Comparison of ENCODE assay signal across 25 mouse cellular contexts in genomic region chr8:85032622-85033311, GRCm38 (mm10). TPM values are rescaled to one million over a fixed set of nuclear protein-coding genes. Genes with fewer than 3 reads are reported as not detected.
DNase-seq lines count a peak whose midpoint lies in the region; ATAC-seq and TF ChIP-seq lines count a peak whose summit lies in the region.
"Had no signal": no experiment of that assay in that cellular context is flagged by ENCODE, and none has a peak within 500 bp of the region (broad histone marks: within the 10 kb centered on the region; RNA-seq: fewer than 3 reads in every experiment).

No protein-coding gene starts in this region.

- no peak for TF ChIP-seq CTCF in liver, adult 2 months (IDR thresholded peaks at IDR 0.05; ENCODE audit: low read depth, low read length)
- TF ChIP-seq CTCF in kidney, postnatal 0 days (IDR thresholded peaks at IDR 0.05; ENCODE audit: low read depth) = no peak
- TF ChIP-seq CTCF in stomach, postnatal 0 days (IDR thresholded peaks at IDR 0.05; ENCODE audit: low read depth) = no peak
- no peak for TF ChIP-seq CTCF in hindbrain, postnatal 0 days (IDR thresholded peaks at IDR 0.05; ENCODE audit: low read depth)

- no peaks in the 10 kb centered on the region for H3K9me3 ChIP-seq in forebrain, embryonic 13.5 days (replicated peaks)
- no peaks in the 10 kb centered on the region for H3K9me3 ChIP-seq in forebrain, embryonic 15.5 days
- H3K9me3 ChIP-seq in kidney, postnatal 0 days (replicated peaks; ENCODE audit: low read length) = no peaks in the 10 kb centered on the region
- no peaks in the 10 kb centered on the region for H3K9me3 ChIP-seq in stomach, postnatal 0 days (ENCODE audit: control insufficient read depth, low read length)
- H3K9me3 ChIP-seq in hindbrain, postnatal 0 days (ENCODE audit: low read length) = no peaks in the 10 kb centered on the region
- H3K9me3 ChIP-seq: forebrain, embryonic 12.5 days; hindbrain, embryonic 13.5 days; limb, embryonic 10.5 days; liver, embryonic 15.5 days; midbrain, embryonic 13.5 days; neural tube, embryonic 12.5 days had no signal

- H3K9ac ChIP-seq in forebrain, embryonic 13.5 days = 0 out of 2 replicates have a peak overlapping the region, but pooled peaks have one; percentile 8
- no peak overlapping the region for H3K9ac ChIP-seq in forebrain, embryonic 15.5 days (replicated peaks)
- H3K9ac ChIP-seq in liver, adult 2 months (ENCODE audit: low read depth, low read length) = no peak overlapping the region
- H3K9ac ChIP-seq in kidney, postnatal 0 days (ENCODE audit: low read depth, low read length) = no peak overlapping the region
- no peak overlapping the region for H3K9ac ChIP-seq in stomach, postnatal 0 days (ENCODE audit: low read length)
- H3K9ac ChIP-seq in hindbrain, postnatal 0 days (replicated peaks; ENCODE audit: low read length) = no peak overlapping the region
- H3K9ac ChIP-seq: forebrain, embryonic 12.5 days; hindbrain, embryonic 13.5 days; liver, embryonic 15.5 days; midbrain, embryonic 13.5 days; neural tube, embryonic 12.5 days had no signal

- DNase-seq in liver, adult 2 months (ENCODE audit: extremely low read depth, low read depth, low spot score) = peak; percentile 81
- no peak for DNase-seq in liver
- no peak for DNase-seq in kidney, postnatal 0 days (ENCODE audit: low spot score)
- DNase-seq in stomach, postnatal 0 days (ENCODE audit: low spot score) = no peak
- DNase-seq in hindbrain, postnatal 0 days (ENCODE audit: low spot score) = no peak
- no peak for DNase-seq in thymus, adult 18-20 months
- DNase-seq: cerebellum, adult 9-10 months; gastrocnemius, postnatal 25 days; lung, postnatal 10 days; right cerebral cortex, postnatal 4 days; thymus, postnatal 14 days had no signal

- H3K4me3 ChIP-seq in forebrain, embryonic 13.5 days = no peak overlapping the region
- no peak overlapping the region for H3K4me3 ChIP-seq in forebrain, embryonic 15.5 days
- H3K4me3 ChIP-seq in liver, adult 2 months (ENCODE audit: insufficient read depth, low read depth, low read length) = no peak overlapping the region
- H3K4me3 ChIP-seq in kidney, postnatal 0 days (replicated peaks; ENCODE audit: low read depth, low read length) = no peak overlapping the region
- no peak overlapping the region for H3K4me3 ChIP-seq in stomach, postnatal 0 days (ENCODE audit: low read depth, low read length)
- no peak overlapping the region for H3K4me3 ChIP-seq in hindbrain, postnatal 0 days (ENCODE audit: low read length)
- H3K4me3 ChIP-seq: forebrain, embryonic 12.5 days; hindbrain, embryonic 13.5 days; limb, embryonic 10.5 days; liver, embryonic 15.5 days; midbrain, embryonic 13.5 days; neural tube, embryonic 12.5 days had no signal

- no peak for ATAC-seq in forebrain, embryonic 13.5 days
- no peak for ATAC-seq in forebrain, embryonic 15.5 days (replicated peaks)
- ATAC-seq in kidney, postnatal 0 days (replicated peaks; ENCODE audit: low FRiP score, low read depth) = no peak
- ATAC-seq in stomach, postnatal 0 days (ENCODE audit: low FRiP score, low TSS enrichment) = no peak
- no peak for ATAC-seq in hindbrain, postnatal 0 days
- ATAC-seq: midbrain, embryonic 13.5 days had no signal

- peak; percentile 40 for TF ChIP-seq EP300 in stomach, postnatal 0 days (optimal IDR thresholded peaks at IDR 0.05)

- peaks cover 22% of the 10 kb centered on the region for H3K79me2 ChIP-seq in liver, adult 2 months (ENCODE audit: control insufficient read depth, insufficient read depth, low read length)

- no peak for TF ChIP-seq POLR2A in liver, adult 2 months (IDR thresholded peaks at IDR 0.05; ENCODE audit: extremely low read depth, insufficient read depth, low read length)

- WGBS in forebrain, embryonic 13.5 days = 89% methylated on average over 4 of the region's 4 CpGs
- WGBS in forebrain, embryonic 15.5 days = 91% methylated on average over 4 of the region's 4 CpGs
- 41% methylated on average over 4 of the region's 4 CpGs for WGBS in liver, adult 2 months
- WGBS in kidney, postnatal 0 days = 80% methylated on average over 4 of the region's 4 CpGs
- 63% methylated on average over 4 of the region's 4 CpGs for WGBS in stomach, postnatal 0 days
- WGBS in hindbrain, postnatal 0 days = 94% methylated on average over 4 of the region's 4 CpGs

- H3K4me2 ChIP-seq in forebrain, embryonic 13.5 days = no peak overlapping the region
- no peak overlapping the region for H3K4me2 ChIP-seq in forebrain, embryonic 15.5 days (replicated peaks)
- H3K4me2 ChIP-seq in kidney, postnatal 0 days (ENCODE audit: low read length) = no peak overlapping the region
- H3K4me2 ChIP-seq in stomach, postnatal 0 days (replicated peaks; ENCODE audit: low read depth) = no peak overlapping the region
- no peak overlapping the region for H3K4me2 ChIP-seq in hindbrain, postnatal 0 days (ENCODE audit: low read depth, low read length)
- H3K4me2 ChIP-seq: forebrain, embryonic 12.5 days; hindbrain, embryonic 13.5 days; liver, embryonic 15.5 days; midbrain, embryonic 13.5 days; neural tube, embryonic 12.5 days had no signal

- peaks cover 29% of the 10 kb centered on the region for H3K4me1 ChIP-seq in forebrain, embryonic 13.5 days
- H3K4me1 ChIP-seq in forebrain, embryonic 15.5 days = peaks cover 32% of the 10 kb centered on the region
- peaks cover 30% of the 10 kb centered on the region for H3K4me1 ChIP-seq in liver, adult 2 months (ENCODE audit: control insufficient read depth, insufficient read depth, low read length)
- H3K4me1 ChIP-seq in kidney, postnatal 0 days (replicated peaks; ENCODE audit: insufficient read depth, low read length) = peaks cover 13% of the 10 kb centered on the region; the same call in 1 of the 2 replicates
- H3K4me1 ChIP-seq in stomach, postnatal 0 days (replicated peaks; ENCODE audit: control insufficient read depth, insufficient read depth) = no peaks in the 10 kb centered on the region; the same call in 1 of the 2 replicates
- H3K4me1 ChIP-seq in hindbrain, postnatal 0 days (ENCODE audit: insufficient read depth, low read length) = peaks cover 15% of the 10 kb centered on the region; the same call in 1 of the 2 replicates

- no peaks in the 10 kb centered on the region for H3K27me3 ChIP-seq in forebrain, embryonic 13.5 days
- H3K27me3 ChIP-seq in forebrain, embryonic 15.5 days = no peaks in the 10 kb centered on the region
- no peaks in the 10 kb centered on the region for H3K27me3 ChIP-seq in liver, adult 2 months (ENCODE audit: control insufficient read depth, insufficient read depth, low read length)
- H3K27me3 ChIP-seq in kidney, postnatal 0 days (ENCODE audit: insufficient read depth, low read length) = no peaks in the 10 kb centered on the region
- no peaks in the 10 kb centered on the region for H3K27me3 ChIP-seq in stomach, postnatal 0 days (ENCODE audit: control insufficient read depth, insufficient read depth, low read length)
- no peaks in the 10 kb centered on the region for H3K27me3 ChIP-seq in hindbrain, postnatal 0 days (ENCODE audit: insufficient read depth, low read length)
- H3K27me3 ChIP-seq: forebrain, embryonic 12.5 days; hindbrain, embryonic 13.5 days; liver, embryonic 15.5 days; midbrain, embryonic 13.5 days; neural tube, embryonic 12.5 days had no signal

- H3K27ac ChIP-seq in forebrain, embryonic 13.5 days = no peak overlapping the region
- H3K27ac ChIP-seq in forebrain, embryonic 15.5 days (replicated peaks) = no peak overlapping the region
- peak overlapping the region; percentile 50 for H3K27ac ChIP-seq in liver, adult 2 months (replicated peaks; ENCODE audit: insufficient read depth, low read depth, low read length)
- H3K27ac ChIP-seq in kidney, postnatal 0 days = peak overlapping the region; percentile 54; the same call in 1 of the 2 replicates
- peak overlapping the region; percentile 40; the same call in 1 of the 2 replicates for H3K27ac ChIP-seq in stomach, postnatal 0 days (replicated peaks)
- no peak overlapping the region for H3K27ac ChIP-seq in hindbrain, postnatal 0 days
- H3K27ac ChIP-seq: forebrain, embryonic 12.5 days; hindbrain, embryonic 13.5 days; limb, embryonic 10.5 days; midbrain, embryonic 13.5 days; neural tube, embryonic 12.5 days had no signal

- peaks cover 48% of the 10 kb centered on the region for H3K36me3 ChIP-seq in forebrain, embryonic 13.5 days (ENCODE audit: poor library complexity, severe bottlenecking)
- H3K36me3 ChIP-seq in forebrain, embryonic 15.5 days = peaks cover 39% of the 10 kb centered on the region
- H3K36me3 ChIP-seq in liver, adult 2 months (ENCODE audit: control insufficient read depth, insufficient read depth, low read length) = peaks cover 13% of the 10 kb centered on the region
- peaks cover 26% of the 10 kb centered on the region for H3K36me3 ChIP-seq in kidney, postnatal 0 days (ENCODE audit: insufficient read depth, low read length)
- H3K36me3 ChIP-seq in stomach, postnatal 0 days (ENCODE audit: control insufficient read depth, insufficient read depth, low read length) = peaks cover 22% of the 10 kb centered on the region
- peaks cover 30% of the 10 kb centered on the region for H3K36me3 ChIP-seq in hindbrain, postnatal 0 days (ENCODE audit: insufficient read depth, low read length)

RNA-seq across cellular contexts. Expression of gene Tnpo2, which starts 3.9 kb away (rescaled TPM):
- 46.4 and 49.4 TPM in 2 replicates for polyA plus RNA-seq in forebrain, embryonic 13.5 days (2015; fragmentation: Nextera tagmentation; extraction: Ambion mirVana)
- 57.9 and 64.1 TPM in 2 replicates for polyA plus RNA-seq in forebrain, embryonic 15.5 days (2015; fragmentation: Nextera tagmentation; extraction: Ambion mirVana)
- total RNA-seq in liver, adult 2 months (2014; rRNA removed) = 15.4 and 23.3 TPM in 2 replicates
- 28.8 and 33.1 TPM in 2 replicates for polyA plus RNA-seq in liver, adult 2 months (2012; rRNA removed)
- polyA plus RNA-seq in kidney, postnatal 0 days (2015; fragmentation: Nextera tagmentation; extraction: Ambion mirVana) = 19.0 and 19.4 TPM in 2 replicates
- polyA plus RNA-seq in stomach, postnatal 0 days (2015; fragmentation: Nextera tagmentation; extraction: Ambion mirVana) = 12.5 and 15.4 TPM in 2 replicates
- total RNA-seq in hindbrain, postnatal 0 days (2014; rRNA removed) = 174 and 183 TPM in 2 replicates
- polyA plus RNA-seq in hindbrain, postnatal 0 days (2015; fragmentation: Nextera tagmentation; extraction: Ambion mirVana) = 48.1 and 49.1 TPM in 2 replicates

RNA-seq across cellular contexts. Expression of gene Trir, which starts 6.1 kb away (rescaled TPM):
- 125 and 154 TPM in 2 replicates for polyA plus RNA-seq in forebrain, embryonic 13.5 days (2015; fragmentation: Nextera tagmentation; extraction: Ambion mirVana)
- polyA plus RNA-seq in forebrain, embryonic 15.5 days (2015; fragmentation: Nextera tagmentation; extraction: Ambion mirVana) = 141 and 150 TPM in 2 replicates
- total RNA-seq in liver, adult 2 months (2014; rRNA removed) = 83.2 and 94.1 TPM in 2 replicates
- polyA plus RNA-seq in liver, adult 2 months (2012; rRNA removed) = 69.5 and 80.8 TPM in 2 replicates
- polyA plus RNA-seq in kidney, postnatal 0 days (2015; fragmentation: Nextera tagmentation; extraction: Ambion mirVana) = 120 and 131 TPM in 2 replicates
- polyA plus RNA-seq in stomach, postnatal 0 days (2015; fragmentation: Nextera tagmentation; extraction: Ambion mirVana) = 94.4 and 95.1 TPM in 2 replicates
- total RNA-seq in hindbrain, postnatal 0 days (2014; rRNA removed) = 220 and 238 TPM in 2 replicates
- 146 and 152 TPM in 2 replicates for polyA plus RNA-seq in hindbrain, postnatal 0 days (2015; fragmentation: Nextera tagmentation; extraction: Ambion mirVana)

RNA-seq across cellular contexts. Expression of gene Asna1, which starts 7.7 kb away (rescaled TPM):
- 166 and 168 TPM in 2 replicates for polyA plus RNA-seq in forebrain, embryonic 13.5 days (2015; fragmentation: Nextera tagmentation; extraction: Ambion mirVana)
- polyA plus RNA-seq in forebrain, embryonic 15.5 days (2015; fragmentation: Nextera tagmentation; extraction: Ambion mirVana) = 152 and 154 TPM in 2 replicates
- total RNA-seq in liver, adult 2 months (2014; rRNA removed) = 30.3 and 33.8 TPM in 2 replicates
- polyA plus RNA-seq in liver, adult 2 months (2012; rRNA removed) = 60.0 and 71.6 TPM in 2 replicates
- polyA plus RNA-seq in kidney, postnatal 0 days (2015; fragmentation: Nextera tagmentation; extraction: Ambion mirVana) = 116 and 125 TPM in 2 replicates
- 68.0 and 71.8 TPM in 2 replicates for polyA plus RNA-seq in stomach, postnatal 0 days (2015; fragmentation: Nextera tagmentation; extraction: Ambion mirVana)
- total RNA-seq in hindbrain, postnatal 0 days (2014; rRNA removed) = 165 and 172 TPM in 2 replicates
- polyA plus RNA-seq in hindbrain, postnatal 0 days (2015; fragmentation: Nextera tagmentation; extraction: Ambion mirVana) = 149 and 150 TPM in 2 replicates

RNA-seq across cellular contexts. Expression of gene Best2, which starts 18.4 kb away (rescaled TPM):
- polyA plus RNA-seq in forebrain, embryonic 13.5 days (2015; fragmentation: Nextera tagmentation; extraction: Ambion mirVana) = not detected in 2 replicates
- polyA plus RNA-seq in forebrain, embryonic 15.5 days (2015; fragmentation: Nextera tagmentation; extraction: Ambion mirVana) = not detected in 2 replicates
- not detected in 2 replicates for total RNA-seq in liver, adult 2 months (2014; rRNA removed)
- 0.06 TPM in 1 of 2 replicates, not detected in the other for polyA plus RNA-seq in liver, adult 2 months (2012; rRNA removed)
- not detected in 2 replicates for polyA plus RNA-seq in kidney, postnatal 0 days (2015; fragmentation: Nextera tagmentation; extraction: Ambion mirVana)
- polyA plus RNA-seq in stomach, postnatal 0 days (2015; fragmentation: Nextera tagmentation; extraction: Ambion mirVana) = 0.06 and 0.16 TPM in 2 replicates
- not detected in 2 replicates for total RNA-seq in hindbrain, postnatal 0 days (2014; rRNA removed)
- polyA plus RNA-seq in hindbrain, postnatal 0 days (2015; fragmentation: Nextera tagmentation; extraction: Ambion mirVana) = 0.09 and 0.26 TPM in 2 replicates
- total RNA-seq: common myeloid progenitor, adult 5-6 weeks; gastrocnemius, postnatal 25 days; layer of hippocampus, adult 18-20 months; left cerebral cortex, adult 8-10 months had no signal
- polyA plus RNA-seq: embryonic facial prominence, embryonic 11.5 days; forebrain, embryonic 12.5 days; heart, postnatal 0 days; hindbrain, embryonic 13.5 days; intestine, embryonic 14.5 days; limb, embryonic 10.5 days; liver, embryonic 15.5 days; midbrain, embryonic 13.5 days; neural tube, embryonic 12.5 days had no signal

RNA-seq across cellular contexts. Expression of gene Fbxw9, which starts 27.1 kb away (rescaled TPM):
- polyA plus RNA-seq in forebrain, embryonic 13.5 days (2015; fragmentation: Nextera tagmentation; extraction: Ambion mirVana) = 39.4 and 49.1 TPM in 2 replicates
- polyA plus RNA-seq in forebrain, embryonic 15.5 days (2015; fragmentation: Nextera tagmentation; extraction: Ambion mirVana) = 63.0 and 67.1 TPM in 2 replicates
- 19.9 and 21.9 TPM in 2 replicates for total RNA-seq in liver, adult 2 months (2014; rRNA removed)
- polyA plus RNA-seq in liver, adult 2 months (2012; rRNA removed) = 55.2 and 75.4 TPM in 2 replicates
- polyA plus RNA-seq in kidney, postnatal 0 days (2015; fragmentation: Nextera tagmentation; extraction: Ambion mirVana) = 35.2 and 38.5 TPM in 2 replicates
- polyA plus RNA-seq in stomach, postnatal 0 days (2015; fragmentation: Nextera tagmentation; extraction: Ambion mirVana) = 25.7 and 28.4 TPM in 2 replicates
- total RNA-seq in hindbrain, postnatal 0 days (2014; rRNA removed) = 104 and 114 TPM in 2 replicates
- 78.9 and 82.2 TPM in 2 replicates for polyA plus RNA-seq in hindbrain, postnatal 0 days (2015; fragmentation: Nextera tagmentation; extraction: Ambion mirVana)

Comparison
In these comparisons a context has a peak if more than half of its experiments do, and no peak if none do; other contexts are left out.
1. H3K27ac ChIP-seq: peak in liver, adult 2 months (single experiment), kidney, postnatal 0 days (single experiment) and stomach, postnatal 0 days (single experiment); none in forebrain, embryonic 13.5 days (single experiment), forebrain, embryonic 15.5 days (single experiment) and hindbrain, postnatal 0 days (single experiment).